Mouse (Mus musculus) embryo, embryonic 10 days (tissue): Measurements from ENCODE around the gene Zbtb20.

Experiments
- DNase-seq: peaks from one replicate; pipeline ENCODE4 v3.0.0-alpha.2; 2015; ENCODE audit warnings: low spot score

The Zbtb20 gene

DNA sequence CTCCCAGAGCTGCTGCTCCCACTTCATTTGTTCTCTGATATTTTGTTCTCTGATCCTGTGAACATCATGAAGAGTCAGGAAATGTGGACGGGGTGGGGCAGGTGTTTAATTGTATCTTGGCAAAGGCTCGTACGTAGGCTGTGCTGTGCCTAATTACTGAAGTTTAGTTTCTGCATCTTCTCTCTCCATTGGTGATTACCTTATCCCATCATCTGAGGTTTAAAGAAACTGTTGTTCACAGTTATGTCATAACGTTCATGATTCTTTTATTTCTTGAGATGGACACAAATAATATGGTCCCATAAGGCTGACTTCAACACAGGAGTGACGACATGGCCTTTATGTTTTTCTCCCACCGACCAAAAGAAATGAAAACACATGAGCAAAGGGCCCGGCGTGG, 582.1 kb downstream of the Zbtb20 start:
- DNase-seq: no peak

DNA sequence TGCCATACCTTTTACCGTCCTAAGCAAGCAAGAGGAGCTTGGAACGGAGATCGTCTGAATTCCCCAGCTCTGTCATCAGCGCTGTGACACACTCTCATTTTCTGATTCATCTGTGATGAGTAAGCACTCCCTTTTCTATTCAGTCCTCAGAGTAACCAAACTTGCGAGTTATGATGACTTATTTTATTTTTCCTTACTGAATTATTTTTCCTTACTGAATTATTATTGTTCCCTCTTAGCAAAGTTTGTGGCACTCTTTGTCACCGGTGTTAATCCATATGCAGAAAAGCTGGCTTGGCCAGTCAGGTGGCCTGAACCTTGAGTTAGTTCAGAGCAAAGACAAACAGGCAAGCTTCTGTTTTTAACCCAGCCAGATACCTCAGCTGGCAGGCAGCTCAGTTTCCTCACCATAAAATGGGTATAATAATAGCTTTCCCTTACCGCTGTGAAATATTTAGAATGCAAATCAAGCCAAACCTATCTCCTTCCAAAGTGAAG, 583.1 kb downstream of the Zbtb20 start:
- DNase-seq: no peak

DNA sequence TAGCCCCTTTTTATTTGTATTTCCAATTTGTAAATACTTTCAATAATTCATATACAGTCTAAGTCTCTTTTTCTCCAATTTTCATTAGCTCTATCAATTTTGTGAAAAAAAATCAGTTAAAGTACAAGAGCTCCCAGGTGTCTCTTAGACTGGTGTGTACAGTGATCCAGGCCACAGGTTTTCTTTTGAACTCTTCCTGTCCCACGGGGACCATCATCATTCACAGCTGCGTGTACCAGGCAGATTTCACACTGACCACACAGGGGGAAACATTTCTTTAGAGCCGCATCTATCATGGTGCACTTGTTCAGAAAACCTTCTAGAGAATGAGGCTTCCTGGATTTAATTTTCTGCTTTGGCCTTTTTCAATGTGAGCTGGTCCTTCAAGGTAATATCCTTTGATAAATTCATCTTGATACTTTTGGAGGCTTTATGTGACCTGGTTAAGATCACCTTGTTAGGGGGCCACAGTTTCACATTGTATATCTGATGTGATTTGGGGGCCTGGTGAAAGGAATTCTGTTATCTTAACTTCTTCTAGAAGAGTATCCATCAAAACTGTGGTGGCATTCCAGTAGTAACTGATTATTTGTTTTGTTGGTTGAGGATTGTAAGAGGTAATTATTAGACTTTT, 586.2 kb downstream of the Zbtb20 start:
- no peak for DNase-seq

DNA sequence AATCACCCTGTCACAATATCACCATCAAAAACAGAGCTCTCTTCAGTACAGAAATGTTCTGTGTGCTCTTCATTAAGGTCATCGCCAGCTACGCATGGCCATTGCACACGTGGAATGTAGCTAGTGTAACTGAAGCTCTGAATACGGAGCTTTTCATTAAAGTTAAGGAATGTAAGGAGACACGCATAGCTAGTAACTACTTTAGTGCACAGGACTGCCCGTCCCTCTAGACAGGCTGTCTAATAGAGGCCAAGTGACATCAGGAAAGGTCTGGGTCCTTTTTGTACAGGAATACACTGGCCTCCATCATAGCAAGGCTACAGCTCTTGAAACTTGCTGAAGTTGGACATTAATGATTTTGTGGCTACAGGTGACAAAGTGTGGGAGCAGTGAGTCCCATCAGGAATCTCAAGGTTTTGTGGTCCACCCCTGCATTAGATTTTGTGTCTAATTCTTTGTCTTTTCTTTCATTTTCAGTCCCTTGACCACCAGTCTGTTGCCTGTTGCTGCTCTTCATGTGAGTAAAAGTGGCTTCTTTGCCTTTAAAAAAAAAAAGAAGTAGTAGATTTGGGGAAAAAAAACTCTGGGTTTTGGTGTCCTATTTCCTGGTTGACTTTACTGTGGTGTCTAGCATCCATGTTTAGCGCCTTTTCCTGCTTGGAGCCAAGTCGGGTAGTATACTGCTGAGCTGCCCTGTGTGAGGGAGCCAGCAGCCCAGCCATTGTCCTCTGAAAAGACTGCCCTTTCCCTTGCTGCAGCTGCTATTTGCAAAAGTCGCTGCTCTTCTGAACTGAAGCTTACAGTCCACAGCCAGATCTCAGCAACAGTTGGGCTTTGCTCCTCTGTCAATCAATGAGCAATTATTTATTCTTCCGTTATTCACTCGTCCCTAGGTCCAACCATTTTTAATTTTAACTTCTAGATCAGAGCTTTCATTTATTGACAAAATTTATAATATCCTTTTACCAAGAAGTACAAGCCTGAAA, 587.1 kb downstream of the Zbtb20 start:
- DNase-seq: peak; percentile 66

DNA sequence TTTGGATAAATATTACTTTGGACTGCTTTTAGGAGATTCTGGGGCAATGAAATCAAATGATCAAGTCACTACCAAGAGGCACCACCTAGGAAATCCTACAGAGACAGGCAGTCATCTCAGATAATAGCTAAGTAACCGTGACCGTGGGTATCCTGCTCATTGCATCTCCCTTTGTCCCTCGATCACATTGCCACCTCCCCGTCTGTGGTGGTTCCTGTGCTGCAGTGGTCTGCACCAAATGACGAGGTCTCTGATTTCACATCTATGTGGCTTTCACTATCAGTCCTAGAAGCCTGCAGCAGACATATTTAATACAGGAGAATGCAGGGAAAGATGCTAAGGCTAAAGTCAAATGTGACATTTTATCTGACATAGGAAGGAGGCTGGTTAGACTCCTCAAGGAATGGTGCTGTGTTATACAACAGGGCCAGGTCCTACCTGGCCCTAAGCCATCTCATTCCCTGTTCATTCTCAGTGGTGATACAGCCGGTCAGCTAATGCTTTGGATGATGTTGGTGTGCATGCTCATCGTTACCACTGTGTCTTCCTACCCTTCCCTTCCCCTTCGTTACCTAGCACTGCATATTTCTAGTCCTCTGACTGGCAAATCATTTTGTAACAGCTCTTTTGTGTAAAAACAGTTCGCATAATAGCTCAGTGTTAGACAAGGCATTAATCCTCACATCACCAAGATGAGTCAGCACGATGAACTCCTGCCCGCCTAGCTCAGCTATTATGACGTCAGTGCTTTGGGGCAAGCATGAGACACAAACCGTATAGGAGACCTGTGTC, 588.2 kb downstream of the Zbtb20 start:
- DNase-seq: peak; percentile 33

DNA sequence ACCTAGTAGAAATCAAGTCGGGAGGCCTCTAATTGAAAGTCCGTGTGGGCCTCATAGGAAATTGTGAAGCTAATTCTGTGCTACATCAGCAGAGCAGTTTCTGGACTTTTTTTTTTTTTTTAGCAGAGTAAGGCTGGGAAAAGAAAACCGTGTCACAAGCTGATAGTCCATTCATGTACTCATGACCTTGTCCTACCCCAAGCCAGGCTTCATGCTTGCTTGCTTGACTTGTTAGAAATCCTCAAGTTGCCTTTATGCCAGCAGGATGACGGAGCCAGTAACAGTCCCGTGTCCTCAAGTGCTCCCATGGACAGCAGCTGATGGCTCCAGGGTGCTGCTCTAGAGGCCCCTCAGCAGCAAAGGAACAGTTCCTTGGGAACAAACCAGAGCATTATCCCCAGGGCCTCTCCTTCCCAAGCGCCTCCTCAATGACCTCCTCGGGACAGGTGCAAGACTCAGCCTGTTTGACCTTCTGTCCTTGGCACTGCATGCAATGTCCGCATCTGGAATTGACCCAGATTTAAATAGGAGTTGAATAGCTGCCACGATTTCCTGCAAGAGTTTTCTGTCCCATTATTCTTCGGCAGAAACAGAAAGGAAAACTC, 588.9 kb downstream of the Zbtb20 start:
- no peak for DNase-seq

DNA sequence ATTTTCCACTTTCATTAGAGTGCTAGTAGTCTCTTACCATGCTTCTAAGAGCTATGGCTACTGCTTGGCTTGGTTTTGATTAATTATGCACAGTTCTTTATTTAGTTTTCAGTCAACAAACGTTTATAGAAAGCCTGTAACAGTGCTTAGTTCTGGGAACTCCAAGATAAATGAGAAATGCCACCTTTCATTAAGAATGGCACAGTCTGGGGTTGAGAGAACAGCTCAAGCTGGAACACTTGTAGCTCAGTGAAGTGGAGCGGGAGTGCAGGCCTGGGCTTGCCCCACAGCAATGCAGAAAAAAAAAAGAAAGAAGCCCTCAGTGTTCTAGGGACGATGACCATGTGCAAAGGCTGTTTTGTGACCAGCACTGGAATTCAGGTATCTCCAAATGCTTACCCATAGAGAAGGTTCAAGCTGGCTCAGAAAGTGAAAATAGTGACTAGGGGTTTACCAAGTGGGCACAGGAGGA, 589.7 kb downstream of the Zbtb20 start:
- DNase-seq: no peak

DNA sequence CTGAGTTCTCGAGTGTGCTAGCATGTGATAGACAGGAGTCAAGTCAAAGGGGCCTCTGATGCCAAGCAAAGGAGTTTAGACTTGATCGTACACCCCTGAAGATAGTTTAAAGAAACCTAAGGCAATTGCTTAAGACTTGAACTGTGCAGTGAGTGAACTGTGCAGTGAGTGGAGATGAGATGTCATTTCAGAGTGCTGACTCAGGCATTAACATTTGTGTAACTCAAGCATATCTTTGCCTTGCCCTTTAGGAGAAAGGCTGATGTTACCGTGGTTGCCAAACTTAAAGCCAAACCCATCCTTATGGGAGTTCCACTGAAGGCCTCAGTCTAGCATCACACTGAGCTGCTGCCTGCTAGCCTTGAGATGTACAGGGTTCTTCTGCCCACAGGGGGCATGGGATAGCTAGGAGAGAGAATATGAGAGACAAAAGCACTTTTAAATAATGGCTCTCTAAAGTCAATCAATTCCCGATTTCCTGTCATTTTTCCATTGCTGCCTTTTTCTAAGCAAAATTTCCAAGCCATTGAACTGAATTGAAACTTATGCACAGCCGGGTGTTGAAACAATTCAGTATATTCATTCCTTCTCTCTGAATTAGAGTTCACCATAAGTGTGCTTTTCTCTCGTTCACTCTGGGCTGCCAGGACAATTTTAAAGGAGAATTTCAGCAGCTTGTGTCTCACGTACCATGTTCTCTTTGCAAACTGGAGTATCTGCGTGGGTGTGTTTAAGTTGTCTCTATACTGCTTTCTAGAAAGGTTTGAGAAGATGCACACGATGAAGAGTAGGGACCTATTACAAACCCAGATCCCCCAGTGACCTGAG, 590.5 kb downstream of the Zbtb20 start:
- no peak for DNase-seq

DNA sequence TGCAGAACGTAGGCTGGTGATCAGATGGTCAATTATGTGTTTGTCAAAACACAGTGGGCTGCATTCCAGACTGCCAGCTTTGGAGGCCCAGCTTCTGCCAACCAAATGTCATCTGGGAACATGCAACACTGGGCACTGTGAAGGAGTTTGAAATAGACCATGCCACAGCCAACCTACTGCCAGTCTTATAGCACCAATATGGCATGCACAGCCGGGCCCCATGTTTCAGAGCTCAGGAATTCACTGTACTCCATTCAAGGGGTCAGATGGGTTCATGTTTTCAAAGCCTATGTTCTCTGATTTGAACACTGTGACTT, 591.0 kb downstream of the Zbtb20 start:
- DNase-seq: no peak

DNA sequence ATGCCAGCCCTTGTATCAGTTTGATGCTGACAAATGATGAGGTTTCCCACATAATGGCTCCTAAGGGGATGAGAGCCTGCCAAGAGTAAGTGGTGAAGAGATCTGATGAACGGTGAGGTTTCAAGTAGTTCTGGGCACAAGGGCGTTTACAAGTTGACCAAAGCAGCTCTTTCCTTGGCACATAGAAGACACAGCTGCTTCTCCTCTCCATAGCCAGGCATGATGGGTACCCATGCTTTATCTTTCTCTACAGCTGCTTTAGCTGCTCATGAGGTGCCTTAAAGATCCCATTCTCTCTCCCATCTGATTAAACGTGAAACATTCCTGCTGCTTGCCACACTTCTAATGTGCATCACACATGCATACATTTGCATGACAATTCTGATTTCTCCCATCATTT, 595.4 kb downstream of the Zbtb20 start:
- no peak for DNase-seq

DNA sequence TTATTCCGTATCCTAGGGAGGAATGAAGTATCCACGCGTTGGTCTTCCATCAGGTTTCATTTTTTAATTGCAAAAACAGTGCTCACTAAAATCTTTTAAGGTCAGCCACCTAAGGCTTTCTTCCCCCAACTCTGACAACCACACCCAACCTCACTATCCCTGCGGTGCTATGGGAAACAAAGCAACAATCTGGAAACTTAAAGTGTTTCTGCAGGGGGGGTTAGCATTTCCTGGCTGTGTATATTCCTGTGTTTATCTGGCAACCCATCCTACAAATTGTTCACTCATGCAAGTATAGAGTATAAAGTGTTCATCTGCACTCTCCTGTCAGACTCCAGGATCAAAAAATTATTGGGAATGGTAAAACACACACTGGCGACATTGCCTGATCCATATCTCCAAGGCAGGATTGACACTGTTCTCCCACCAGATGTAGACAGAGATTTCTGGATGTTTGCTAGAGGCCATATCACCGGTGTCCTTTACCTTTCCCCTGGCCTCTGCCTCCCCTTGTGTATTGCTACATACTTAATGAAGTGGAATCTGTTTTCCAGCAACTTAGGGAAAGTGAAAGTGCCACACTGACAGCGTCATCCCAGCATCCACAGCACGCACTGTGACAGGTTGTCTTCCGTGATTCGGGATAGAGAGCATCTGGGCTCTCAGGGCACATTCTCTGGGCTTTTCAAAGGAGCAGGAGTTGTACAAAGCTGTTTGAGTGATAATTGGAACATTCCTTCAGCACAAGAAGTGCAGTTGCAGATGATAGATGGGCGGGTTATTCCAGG, 599.5 kb downstream of the Zbtb20 start:
- no peak for DNase-seq

DNA sequence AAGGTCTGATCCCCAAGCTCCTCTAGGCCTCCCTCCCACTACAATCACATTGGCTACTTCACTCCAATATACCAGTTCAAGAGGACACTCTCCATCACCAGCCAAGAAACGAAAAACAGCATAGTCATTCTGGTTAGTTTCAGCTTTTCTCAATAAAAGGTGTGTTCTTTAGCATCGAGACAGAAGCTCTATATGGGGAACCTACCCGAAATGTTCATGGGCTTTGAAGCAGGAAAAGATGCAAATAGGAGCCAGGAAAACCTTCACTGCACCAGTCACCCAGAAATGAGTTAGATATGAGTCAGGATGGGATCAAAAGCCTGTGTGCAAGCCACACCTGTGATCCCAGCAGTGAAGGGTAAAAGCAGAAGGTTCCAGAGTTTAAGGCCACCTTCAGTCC, 601.2 kb downstream of the Zbtb20 start:
- no peak for DNase-seq

DNA sequence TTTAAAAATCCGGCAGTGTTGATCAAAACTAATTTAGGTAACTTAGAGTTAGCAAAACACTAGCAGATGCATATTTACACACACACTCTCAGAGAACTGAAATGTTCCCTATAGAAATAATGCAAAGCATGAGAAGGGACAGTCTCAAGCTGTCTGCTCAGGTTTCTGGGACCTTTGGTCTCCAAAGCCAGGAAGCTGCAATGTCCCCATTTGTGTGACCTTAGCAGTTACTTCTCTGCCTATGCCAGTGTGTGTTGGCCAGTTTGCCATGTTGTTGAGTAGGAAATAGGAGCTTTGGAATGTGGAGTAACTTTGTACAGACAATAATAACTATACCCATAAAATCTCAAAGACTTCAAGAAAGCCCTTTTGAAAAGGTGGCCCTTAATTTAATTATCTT, 602.7 kb downstream of the Zbtb20 start:
- no peak for DNase-seq

DNA sequence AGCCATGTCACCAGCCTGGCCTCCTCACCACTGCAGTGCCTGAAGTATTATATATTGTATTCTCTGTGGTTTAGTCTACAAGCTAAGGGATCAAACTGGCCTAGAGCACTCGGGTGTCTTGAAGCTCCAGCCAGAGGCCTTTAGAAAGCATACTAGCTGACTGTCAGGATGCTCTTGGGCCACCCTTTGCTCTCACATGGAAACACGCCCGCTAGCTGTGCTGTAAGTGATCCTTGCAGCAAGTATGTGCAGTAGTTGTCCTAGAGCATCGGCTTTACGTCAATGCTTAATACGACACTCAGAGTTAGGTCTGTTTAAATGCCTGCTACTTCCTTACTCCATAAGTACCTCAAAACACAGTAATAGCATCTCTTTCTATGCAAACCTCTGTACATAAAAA, 604.9 kb downstream of the Zbtb20 start:
- DNase-seq: no peak

DNA sequence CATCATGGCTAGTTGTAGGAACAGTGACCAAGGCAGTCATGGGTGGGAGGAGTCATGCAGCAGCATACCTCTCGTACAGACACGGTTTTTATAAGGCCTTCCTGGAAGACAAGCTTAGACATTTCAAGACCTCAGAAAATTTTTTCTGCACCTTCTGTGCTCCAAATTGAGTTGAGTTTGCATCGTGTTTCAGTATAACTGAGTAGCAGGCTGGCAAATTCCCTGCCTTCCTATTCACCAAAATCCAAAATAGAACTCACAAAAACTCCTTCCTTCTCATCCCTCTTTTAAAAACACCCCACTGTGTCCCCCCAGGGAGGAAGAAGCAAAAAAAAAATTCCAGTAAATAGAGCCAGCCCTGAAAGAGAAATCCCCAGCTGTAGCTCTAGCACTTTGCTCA, 606.4 kb downstream of the Zbtb20 start:
- no peak for DNase-seq

DNA sequence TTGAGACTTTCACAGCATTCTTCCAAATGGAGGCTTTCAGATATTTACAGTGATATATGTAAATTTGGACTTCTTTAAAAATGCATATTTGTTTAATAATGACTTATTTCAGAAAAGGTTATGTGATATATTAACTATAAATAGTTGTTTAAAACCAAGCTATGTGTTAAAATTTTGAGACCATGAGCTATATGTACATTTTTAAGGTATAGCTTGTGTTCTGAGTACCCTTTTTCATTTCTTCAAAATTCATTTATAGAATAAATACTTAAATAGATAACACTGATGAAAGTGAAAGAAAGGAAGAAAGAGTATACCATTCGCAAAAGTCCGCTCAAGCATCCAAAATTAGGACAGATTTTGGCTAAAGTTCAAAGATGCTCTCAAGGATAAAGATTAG, 607.1 kb downstream of the Zbtb20 start:
- DNase-seq: no peak

DNA sequence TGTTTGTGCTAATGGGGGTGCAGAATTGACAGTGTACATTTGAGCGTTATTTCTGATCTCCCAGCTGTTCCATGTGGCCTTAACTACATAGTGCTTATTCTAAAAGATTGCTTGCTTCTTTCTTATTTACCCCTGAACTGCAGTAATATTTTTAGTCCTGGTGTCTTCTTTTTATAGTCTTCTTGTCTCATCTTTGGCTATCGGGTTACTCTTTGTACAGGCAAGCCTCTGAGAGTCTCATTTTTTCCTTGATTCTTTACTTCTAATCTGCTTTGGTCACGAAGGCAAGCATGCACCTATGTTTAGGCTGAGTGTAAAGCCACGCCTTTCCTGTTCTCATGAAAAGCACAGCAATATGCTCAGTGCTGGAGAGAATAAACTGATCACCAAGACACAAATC, 608.7 kb downstream of the Zbtb20 start:
- DNase-seq: no peak

DNA sequence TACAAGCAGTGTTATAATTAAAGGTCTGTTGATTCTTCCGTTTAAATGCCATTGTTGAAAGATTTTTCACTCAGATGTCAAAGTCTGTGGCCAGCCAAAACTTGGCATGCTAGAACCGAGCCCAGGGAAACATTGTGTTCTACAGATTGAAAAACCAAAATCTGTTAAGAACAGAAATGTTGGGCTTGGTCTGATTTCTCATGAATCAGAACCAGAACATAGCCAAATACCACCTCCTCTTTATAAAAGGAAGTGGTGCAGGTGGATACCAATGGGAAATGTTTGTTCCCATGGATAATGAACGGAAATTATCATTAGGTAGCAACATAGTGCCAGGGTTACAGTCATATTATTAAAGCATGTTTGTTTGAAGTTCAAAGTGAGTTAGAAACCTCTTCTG, 613.7 kb downstream of the Zbtb20 start:
- DNase-seq: no peak

DNA sequence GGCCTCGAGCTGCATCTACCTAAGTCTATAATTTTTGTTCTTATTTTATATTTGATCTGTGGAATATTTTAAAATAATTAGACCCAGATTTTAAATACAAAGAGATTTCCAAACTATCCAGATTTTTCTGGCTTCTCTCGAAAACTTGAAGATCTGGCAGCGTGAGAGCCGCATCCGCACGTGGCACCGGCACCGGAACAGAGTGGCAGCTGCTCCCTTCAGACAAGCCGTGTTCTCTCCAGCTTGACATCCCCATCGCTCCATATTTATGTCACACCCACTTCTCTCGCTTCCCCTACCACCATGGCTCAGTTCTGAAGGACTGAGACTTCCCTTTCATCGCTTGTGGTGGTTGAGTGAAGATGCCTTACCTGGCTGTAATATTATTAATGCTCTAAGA, 614.3 kb downstream of the Zbtb20 start:
- DNase-seq: no peak

DNA sequence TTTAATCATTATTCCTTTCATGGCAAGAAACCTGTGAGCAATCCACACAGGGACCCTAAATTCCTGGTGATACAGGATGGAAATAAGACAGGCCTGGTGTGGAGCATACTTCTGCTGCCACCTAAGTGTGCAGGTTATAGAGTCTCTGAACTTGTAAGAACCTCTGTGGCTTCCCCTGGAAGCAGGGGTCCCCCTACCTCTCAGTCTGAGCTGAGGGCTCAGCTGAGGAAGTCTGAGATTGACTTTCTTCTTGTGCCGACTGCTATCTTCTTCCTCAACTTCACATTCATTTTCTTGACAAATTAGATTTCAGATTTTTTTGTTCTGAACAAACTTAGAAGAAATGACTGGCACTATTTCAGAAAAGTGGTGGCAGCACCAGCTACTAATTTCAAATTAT, 617.2 kb downstream of the Zbtb20 start:
- DNase-seq: no peak
